Mouse (Mus musculus): Measurements from ENCODE around the gene Msmo1. TPM values are rescaled to one million over a fixed set of nuclear protein-coding genes. Genes with fewer than 3 reads are reported as not detected.

The Msmo1 gene
- 100 to 1,000 TPM in 2 of 4 experiments, 10 to 100 TPM in 2; 70.7 to 134 (median 105) TPM for total RNA-seq (2022)

GRCm38 (mm10) chr8:64733271-64733943, at the start of gene Msmo1:
Msmo1 (minus strand) TSS chr8:64733792.
- peak; percentile 98 for DNase-seq (ENCODE audit: low spot score in 2 of 2)

DNA sequence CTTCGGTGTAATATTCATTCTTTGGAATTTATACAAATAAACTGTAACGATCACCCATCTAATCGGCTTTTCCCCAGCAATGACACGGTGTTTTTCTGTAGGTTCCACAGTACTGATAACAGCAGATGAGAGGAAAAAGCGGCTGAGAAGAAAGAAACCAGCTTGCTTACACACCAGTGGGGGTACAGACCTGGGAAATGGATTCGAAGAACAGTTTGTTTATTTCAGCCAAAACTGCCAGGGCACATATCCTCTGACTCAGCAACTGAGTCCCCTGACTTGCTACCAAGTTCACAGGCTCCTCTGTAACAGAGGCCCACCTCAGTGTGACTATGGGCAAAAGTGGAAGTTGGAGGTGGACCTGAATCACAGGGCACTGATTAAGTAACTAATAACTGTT, 48.4 kb upstream of the Msmo1 start:
- DNase-seq (ENCODE audit: low spot score in 2 of 2), result no peak

DNA sequence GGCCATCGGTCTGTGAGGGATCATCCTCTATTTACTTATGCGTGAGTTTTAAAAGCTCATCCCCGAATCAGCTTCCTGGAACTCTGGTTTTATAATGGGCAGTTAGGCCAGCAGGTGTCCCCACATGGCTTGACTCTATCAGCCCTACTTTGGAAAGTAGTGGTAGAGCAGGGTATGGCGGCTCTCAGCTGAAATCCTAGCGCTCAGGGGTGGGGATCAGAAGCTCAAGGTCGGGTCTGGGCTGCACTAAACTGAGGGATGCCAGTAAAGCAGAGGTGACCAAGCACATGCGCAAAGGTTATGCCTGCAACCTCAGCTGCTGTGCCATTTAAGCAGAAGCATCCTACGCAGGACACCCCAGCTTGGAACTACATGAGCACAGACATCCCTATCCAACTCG, 44.3 kb upstream of the Msmo1 start:
- DNase-seq (ENCODE audit: low spot score in 2 of 2), result no peak

GRCm38 (mm10) chr8:64774136-64774535, 40.5 kb upstream of the Msmo1 start:
- DNase-seq (ENCODE audit: low spot score in 2 of 2), result no peak

DNA sequence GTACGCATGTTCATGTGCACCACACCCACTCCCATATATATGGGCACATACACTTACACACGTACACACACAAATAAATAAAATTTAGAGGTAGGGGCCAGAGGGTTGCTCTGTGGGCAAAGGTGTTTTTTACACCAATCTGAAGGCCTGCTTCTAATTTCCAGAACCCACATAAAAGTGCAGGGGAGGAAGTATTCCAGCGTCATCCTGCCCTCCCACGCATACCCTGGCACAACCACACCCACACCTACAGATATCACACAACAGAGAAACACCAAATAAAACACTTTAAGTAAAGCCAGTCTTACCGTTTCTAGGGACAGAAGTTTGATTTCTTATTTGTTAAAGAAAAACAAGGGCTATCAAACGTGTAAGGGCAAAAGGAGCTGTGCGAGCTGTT, 37.2 kb upstream of the Msmo1 start:
- no peak for DNase-seq (ENCODE audit: low spot score in 2 of 2)

DNA sequence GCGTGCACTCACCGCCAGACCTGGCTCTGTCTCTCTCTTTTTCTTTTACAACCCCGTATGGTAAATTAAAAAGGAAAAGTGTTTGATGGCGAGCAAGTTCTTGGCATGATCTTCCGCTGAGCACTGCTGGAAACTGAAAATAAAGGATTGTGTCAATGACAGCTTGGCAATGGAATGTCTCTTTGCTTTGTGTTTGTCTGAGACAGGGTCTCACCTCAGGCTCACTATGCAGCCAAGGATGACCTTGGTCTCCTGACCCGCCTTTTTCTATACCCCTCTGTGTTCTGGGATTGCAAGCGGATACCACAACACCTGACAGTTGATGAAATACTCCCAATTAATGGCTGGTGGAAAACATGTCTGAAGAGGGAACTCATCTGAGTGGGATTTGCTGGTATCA, 36.0 kb upstream of the Msmo1 start:
- DNase-seq (ENCODE audit: low spot score in 2 of 2), result no peak

- no peak for DNase-seq (ENCODE audit: low spot score in 2 of 2)
Measured at GRCm38 (mm10) chr8:64768645-64769044, 35.1 kb upstream of the Msmo1 start.

GRCm38 (mm10) chr8:64767047-64767446, 33.5 kb upstream of the Msmo1 start:
- no peak for DNase-seq (ENCODE audit: low spot score in 2 of 2)

GRCm38 (mm10) chr8:64764075-64764474, 30.5 kb upstream of the Msmo1 start:
- DNase-seq (ENCODE audit: low spot score in 2 of 2), result no peak

DNA sequence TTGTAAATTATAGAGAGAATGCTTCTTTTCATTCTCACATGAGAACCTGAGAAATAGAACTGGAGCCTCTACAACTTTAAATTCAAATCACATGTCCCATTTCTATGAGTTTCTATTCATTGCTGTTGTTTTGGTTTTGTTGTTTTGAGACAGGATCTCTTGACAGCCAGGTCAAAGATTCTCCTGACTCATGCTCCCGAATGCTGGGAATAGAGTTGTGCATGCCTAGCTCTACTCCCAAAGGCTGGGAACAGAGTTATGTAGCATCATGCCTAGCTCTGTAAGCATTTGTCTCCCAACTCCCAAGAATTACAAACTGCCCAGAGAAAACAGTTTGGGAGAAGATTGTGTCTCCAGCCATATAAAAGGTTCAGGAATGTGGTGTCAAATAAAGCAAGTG, 29.2 kb upstream of the Msmo1 start:
- no peak for DNase-seq (ENCODE audit: low spot score in 2 of 2)

DNA sequence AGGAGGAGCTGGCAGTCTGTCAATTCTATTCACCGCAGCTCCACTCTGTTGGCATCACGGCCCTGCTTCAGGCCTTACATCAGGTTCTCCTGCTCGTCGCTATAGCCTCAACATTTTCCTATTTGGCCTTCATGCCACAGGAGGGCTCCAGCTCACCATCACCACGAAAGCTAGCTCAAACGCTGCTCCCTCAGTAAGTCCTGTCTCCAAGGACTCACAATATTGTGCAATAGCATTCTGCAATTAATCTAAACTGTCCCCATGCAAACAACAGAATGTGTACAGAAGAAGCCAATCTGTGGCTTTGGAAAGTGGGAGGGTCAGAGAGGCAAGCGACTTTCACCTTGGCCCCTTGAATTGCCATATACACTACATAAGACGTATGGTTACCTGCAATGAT, 27.8 kb upstream of the Msmo1 start:
- DNase-seq (ENCODE audit: low spot score in 2 of 2), result peak in 1 of 2 experiments; percentile 48

GRCm38 (mm10) chr8:64757956-64758355, 24.4 kb upstream of the Msmo1 start:
- DNase-seq (ENCODE audit: low spot score in 2 of 2), result no peak

DNA sequence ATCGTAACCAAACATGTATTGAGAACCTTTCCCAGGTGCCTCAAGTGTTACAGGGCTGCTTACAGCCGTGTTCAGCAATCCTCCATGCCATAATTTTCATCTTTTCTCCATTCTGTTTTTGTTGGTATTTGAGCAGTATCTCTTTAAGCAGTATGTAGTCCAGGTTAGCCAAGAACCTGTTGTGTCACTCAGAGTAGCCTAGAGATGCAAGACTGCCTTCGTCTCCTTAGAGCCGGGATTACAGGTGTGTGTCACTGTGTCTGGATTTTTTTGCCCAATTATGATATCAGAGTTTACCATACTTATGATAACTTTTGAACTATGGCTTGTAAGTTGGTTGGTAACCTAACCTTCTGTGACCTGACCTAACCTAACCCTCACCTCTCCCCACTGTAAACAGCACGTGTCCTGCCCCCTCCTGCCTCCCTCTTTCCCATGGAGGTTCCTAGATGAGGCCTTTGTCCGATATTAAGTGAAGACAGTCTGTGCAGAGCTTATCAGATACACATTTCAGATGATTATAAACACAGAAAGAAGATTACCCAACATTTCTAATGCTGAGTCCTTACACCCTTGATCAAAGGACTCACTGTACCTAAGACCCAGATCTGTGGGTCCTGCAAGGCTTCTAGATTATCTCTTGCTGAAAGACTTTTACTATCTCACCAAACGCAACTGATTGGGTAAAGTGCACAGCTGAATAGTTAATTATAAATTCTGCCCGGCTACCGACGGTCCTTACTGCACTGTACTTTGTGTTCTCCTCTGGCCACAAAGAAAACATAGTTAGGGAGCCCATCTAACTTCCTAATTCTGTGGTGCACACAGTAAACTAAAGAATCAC, 12.8 kb upstream of the Msmo1 start:
- DNase-seq (ENCODE audit: low spot score in 2 of 2), result no peak

- no peak for DNase-seq (ENCODE audit: low spot score in 2 of 2)
Measured at GRCm38 (mm10) chr8:64740547-64741211, 7.1 kb upstream of the Msmo1 start.

DNA sequence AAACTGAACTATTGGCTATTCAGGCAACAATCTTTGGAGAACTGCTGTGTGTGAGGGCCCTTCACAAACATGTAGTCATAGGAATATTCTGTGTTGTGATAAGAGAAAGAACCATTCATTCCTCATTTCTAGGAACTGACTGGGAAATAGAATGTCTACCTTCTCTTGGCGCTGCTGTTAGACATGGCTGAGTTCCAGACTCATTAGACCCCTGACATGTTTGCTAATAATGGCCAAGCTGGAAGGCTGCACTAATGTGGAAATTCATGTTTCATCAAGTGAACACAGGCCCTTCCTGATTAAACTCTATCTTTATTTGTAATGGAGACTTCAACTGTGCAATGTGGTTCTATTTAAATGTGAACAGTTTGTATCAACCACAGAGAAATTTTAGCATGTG, 5.3 kb upstream of the Msmo1 start:
- DNase-seq (ENCODE audit: low spot score in 2 of 2), result no peak

DNA sequence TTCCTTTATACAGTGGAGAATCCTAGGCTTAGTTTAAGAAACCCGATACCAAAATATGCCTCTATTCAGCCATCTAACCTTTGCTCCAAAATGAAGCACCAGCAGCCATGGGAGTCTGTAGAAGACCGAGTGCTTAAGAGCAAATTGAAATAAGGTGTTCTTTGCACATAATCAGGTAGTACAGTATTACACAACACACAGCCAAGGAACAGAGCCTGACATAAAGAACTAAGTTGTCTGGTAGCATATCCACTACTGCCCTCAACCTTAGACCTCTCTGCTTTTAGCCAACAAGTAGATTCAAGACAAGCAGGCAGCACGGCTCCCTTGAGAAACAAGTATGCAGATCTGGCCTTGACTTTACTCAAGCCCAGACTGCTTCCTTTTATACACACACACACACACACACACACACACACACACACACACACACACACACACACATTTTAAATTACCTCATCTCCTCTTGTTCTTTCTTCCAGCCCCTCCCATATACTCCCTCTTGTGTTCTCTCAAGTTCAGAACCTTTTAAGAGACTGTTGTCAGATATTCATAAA, 3.3 kb upstream of the Msmo1 start:
- no peak for DNase-seq (ENCODE audit: low spot score in 2 of 2)

DNA sequence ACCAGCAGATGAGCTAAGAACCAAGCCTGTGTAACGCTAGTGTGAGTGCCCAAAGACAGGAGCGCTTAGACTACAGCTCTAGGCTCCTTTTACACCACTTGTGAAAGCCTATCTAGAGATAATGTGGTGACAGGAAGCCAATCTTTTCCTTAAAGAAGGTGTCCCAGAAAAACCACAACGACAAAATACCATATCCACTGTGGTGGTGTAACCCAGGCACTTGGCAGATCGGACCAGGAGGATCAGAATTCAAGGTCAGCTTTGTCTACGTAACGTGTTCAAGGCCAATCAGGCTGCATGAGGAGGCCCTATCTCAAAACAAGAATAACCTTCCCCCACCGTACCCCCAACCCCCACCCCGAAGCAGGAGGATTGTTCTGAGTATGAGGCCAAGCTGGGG, 1.6 kb upstream of the Msmo1 start:
- no peak for DNase-seq (ENCODE audit: low spot score in 2 of 2)

DNA sequence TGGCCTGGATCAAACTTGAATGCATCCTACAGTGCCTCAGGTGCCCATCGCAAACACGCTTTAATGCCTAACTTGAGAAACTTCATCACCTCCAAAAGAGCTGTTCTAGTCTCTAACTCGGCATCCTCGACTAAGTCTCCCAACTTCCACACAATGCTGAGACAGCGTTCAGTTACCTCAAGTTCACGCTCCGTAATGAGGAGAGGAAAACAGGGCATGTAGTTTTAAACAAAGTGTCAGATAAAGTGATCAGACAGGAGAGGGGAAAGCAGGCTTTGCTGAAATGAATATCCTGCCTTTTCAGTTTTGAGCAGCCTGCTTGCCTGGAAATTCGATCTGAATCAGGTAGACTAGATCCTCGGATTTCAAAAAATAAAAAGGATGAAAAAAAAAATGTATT, 996 bp downstream of the Msmo1 start:
- DNase-seq (ENCODE audit: low spot score in 2 of 2), result no peak

- DNase-seq (ENCODE audit: low spot score in 2 of 2), result no peak
Measured at GRCm38 (mm10) chr8:64728156-64728555, 5.4 kb downstream of the Msmo1 start.

GRCm38 (mm10) chr8:64726190-64726695, 7.3 kb downstream of the Msmo1 start:
- no peak for DNase-seq (ENCODE audit: low spot score in 2 of 2)

DNA sequence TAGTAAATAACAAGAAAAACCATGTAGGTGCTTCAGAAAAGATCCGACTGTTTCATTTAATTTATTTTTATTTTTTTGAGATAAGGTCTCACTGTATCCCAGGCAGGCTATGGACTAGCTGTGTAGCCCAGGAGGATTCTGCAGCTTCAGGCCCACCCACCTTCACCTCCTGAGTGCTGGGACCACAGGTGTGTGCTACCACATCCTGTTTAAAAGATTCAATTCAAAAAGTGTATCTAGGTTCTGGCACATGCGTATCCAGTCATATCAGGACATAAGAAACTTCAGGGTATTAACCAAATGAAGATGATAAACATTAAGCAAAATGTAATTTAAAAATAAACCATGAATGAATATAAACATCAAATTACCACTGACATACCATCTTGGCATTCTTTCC, 10.4 kb downstream of the Msmo1 start:
- no peak for DNase-seq (ENCODE audit: low spot score in 2 of 2)

- DNase-seq (ENCODE audit: low spot score in 2 of 2), result no peak
Measured at GRCm38 (mm10) chr8:64717868-64718267, 15.7 kb downstream of the Msmo1 start.
